In the genomic region with DNA sequence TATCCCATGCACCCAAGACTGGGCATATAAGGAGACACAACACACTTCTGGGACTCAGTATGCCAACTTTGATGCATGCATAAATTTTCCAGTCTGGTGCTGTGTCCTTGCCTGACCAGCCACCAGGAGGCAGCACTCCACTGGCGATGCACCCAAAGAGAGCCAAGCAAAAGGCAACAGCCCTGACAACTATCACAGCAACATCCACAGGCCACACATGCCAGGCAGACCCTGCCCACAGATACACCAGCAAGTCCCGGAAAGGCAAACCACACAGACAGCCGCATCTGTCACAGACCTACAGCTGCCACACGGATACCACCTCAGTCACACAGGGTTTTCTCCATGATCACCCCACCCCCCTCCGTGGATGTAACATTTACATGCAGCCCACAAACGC, we compare ENCODE assay signal across 9 mouse cellular contexts. TPM values are rescaled to one million over a fixed set of nuclear protein-coding genes. Genes with fewer than 3 reads are reported as not detected.
DNase-seq lines count a peak whose midpoint lies in the region; ATAC-seq and TF ChIP-seq lines count a peak whose summit lies in the region.
"Had no signal": no experiment of that assay in that cellular context is flagged by ENCODE, and none has a peak within 500 bp of the region (broad histone marks: within the 10 kb centered on the region; RNA-seq: fewer than 3 reads in every experiment).

No protein-coding gene starts in this region.

- 72% methylated on average over 6 of the region's 6 CpGs for WGBS in midbrain, embryonic 11.5 days

- no peaks in the 10 kb centered on the region for H3K4me1 ChIP-seq in embryonic fibroblast, embryonic 13.5 days (ENCODE audit: control insufficient read depth, insufficient read depth, low read length)
- H3K4me1 ChIP-seq in midbrain, embryonic 11.5 days (ENCODE audit: control insufficient read depth, insufficient read depth, low read length), result no peaks in the 10 kb centered on the region

- no peak overlapping the region for H3K4me3 ChIP-seq in embryonic fibroblast, embryonic 13.5 days (ENCODE audit: insufficient read depth, low read length)
- no peak overlapping the region for H3K4me3 ChIP-seq in midbrain, embryonic 11.5 days (ENCODE audit: low read depth, low read length)
- H3K4me3 ChIP-seq: heart, embryonic 15.5 days had no signal

- H3K4me2 ChIP-seq in midbrain, embryonic 11.5 days, result no peak overlapping the region
- H3K4me2 ChIP-seq: heart, embryonic 15.5 days had no signal

- peak; percentile 98 for TF ChIP-seq CTCF in embryonic fibroblast, embryonic 13.5 days (IDR thresholded peaks at IDR 0.05; ENCODE audit: borderline replicate concordance, insufficient read depth, low read length)

- peak; percentile 61 to 68 for ATAC-seq in hematopoietic stem cell, adult 5-6 weeks (replicated peaks in 1 of 2; ENCODE audit: insufficient read depth in 1 of 2, low FRiP score in 2 of 2, low TSS enrichment in 1 of 2, low read depth in 1 of 2, poor library complexity in 2 of 2, severe bottlenecking in 2 of 2)
- ATAC-seq in midbrain, embryonic 11.5 days (ENCODE audit: low FRiP score), result peak; percentile 56

- TF ChIP-seq POLR2A in embryonic fibroblast, embryonic 13.5 days (IDR thresholded peaks at IDR 0.05; ENCODE audit: low read depth, low read length), result no peak

- H3K27ac ChIP-seq in embryonic fibroblast, embryonic 13.5 days (ENCODE audit: insufficient read depth, low read length), result no peak overlapping the region
- no peak overlapping the region for H3K27ac ChIP-seq in midbrain, embryonic 11.5 days (ENCODE audit: low read depth, low read length)
- H3K27ac ChIP-seq: heart, embryonic 15.5 days had no signal

- H3K9ac ChIP-seq in midbrain, embryonic 11.5 days (ENCODE audit: low read length), result no peak overlapping the region
- H3K9ac ChIP-seq: heart, embryonic 15.5 days had no signal

- H3K27me3 ChIP-seq in midbrain, embryonic 11.5 days (ENCODE audit: control insufficient read depth, insufficient read depth, low read length), result no peaks in the 10 kb centered on the region
- H3K27me3 ChIP-seq: heart, embryonic 15.5 days had no signal

- H3K9me3 ChIP-seq in midbrain, embryonic 11.5 days (ENCODE audit: control insufficient read depth, low read length), result no peaks in the 10 kb centered on the region
- H3K9me3 ChIP-seq: heart, embryonic 15.5 days had no signal

- DNase-seq in ES-CJ7 (ENCODE audit: low read depth, low spot score), result peak; percentile 70
- peak; percentile 75 to 86 for DNase-seq in adrenal gland, postnatal 36 days
- DNase-seq in left cerebral cortex, adult 11 months (ENCODE audit: low spot score), result peak; percentile 36
- peak; percentile 91 for DNase-seq in midbrain, embryonic 11.5 days (ENCODE audit: low spot score, missing footprints)
- peak; percentile 45 for DNase-seq in skeletal muscle tissue, adult 2 months (ENCODE audit: low read depth, low spot score)
- DNase-seq in yolk sac, embryonic 10.5 days (ENCODE audit: low spot score), result peak; percentile 51

- H3K36me3 ChIP-seq in midbrain, embryonic 11.5 days (ENCODE audit: control insufficient read depth, insufficient read depth, low read length), result no peaks in the 10 kb centered on the region

RNA-seq across cellular contexts. Expression of a gene that starts 41.8 kb away (rescaled TPM):
- 10 to 100 TPM; 21.0 to 22.8 TPM for total RNA-seq in adrenal gland, postnatal 36 days (2021)
- polyA plus RNA-seq in embryonic fibroblast, embryonic 13.5 days (2011; ENCODE audit: insufficient read length, low read depth, missing spikeins), result 3.4 and 5.3 TPM in 2 replicates
- 0.75 and 0.84 TPM in 2 replicates for total RNA-seq in hematopoietic stem cell, adult 5-6 weeks (2017)
- 15.3 and 17.3 TPM in 2 replicates for polyA plus RNA-seq in midbrain, embryonic 11.5 days (2014; fragmentation: Nextera tagmentation; extraction: Ambion mirVana)

RNA-seq across cellular contexts. Expression of a gene that starts 43.9 kb away (rescaled TPM):
- under 1 TPM in 1 of 2 experiments, not detected in 1; 0.26 TPM for total RNA-seq in adrenal gland, postnatal 36 days (2021)
- not detected in 2 replicates for polyA plus RNA-seq in embryonic fibroblast, embryonic 13.5 days (2011; ENCODE audit: insufficient read length, low read depth, missing spikeins)
- total RNA-seq in hematopoietic stem cell, adult 5-6 weeks (2017), result 0.31 and 1.0 TPM in 2 replicates
- polyA plus RNA-seq in midbrain, embryonic 11.5 days (2014; fragmentation: Nextera tagmentation; extraction: Ambion mirVana), result 0.07 TPM in 1 of 2 replicates, not detected in the other

Comparison
In these comparisons a context has a peak if more than half of its experiments do, and no peak if none do; other contexts are left out.
1. DNase-seq: peak in every context shown above with its lines; median percentile 91 in midbrain, embryonic 11.5 days; 80 in adrenal gland, postnatal 36 days; 70 in ES-CJ7; 51 in yolk sac, embryonic 10.5 days; 45 in skeletal muscle tissue, adult 2 months; 36 in left cerebral cortex, adult 11 months.
2. RNA of a gene that starts 41.8 kb away (total RNA-seq): 21.0 to 22.8 TPM in adrenal gland, postnatal 36 days; 0.75 to 0.84 TPM in hematopoietic stem cell, adult 5-6 weeks; every median in the first group is over 10 times any median in the second.